Mouse (Mus musculus): ENCODE measurements around the gene Dbndd1. TPM values are rescaled to one million over a fixed set of nuclear protein-coding genes. Genes with fewer than 3 reads are reported as not detected.
A peak's percentile ranks its signal among the peaks of the same experiment; 100 is the strongest.

The Dbndd1 gene
- polyA plus RNA-seq, 1 experiment from 2014 or later: 97.2 TPM

DNA sequence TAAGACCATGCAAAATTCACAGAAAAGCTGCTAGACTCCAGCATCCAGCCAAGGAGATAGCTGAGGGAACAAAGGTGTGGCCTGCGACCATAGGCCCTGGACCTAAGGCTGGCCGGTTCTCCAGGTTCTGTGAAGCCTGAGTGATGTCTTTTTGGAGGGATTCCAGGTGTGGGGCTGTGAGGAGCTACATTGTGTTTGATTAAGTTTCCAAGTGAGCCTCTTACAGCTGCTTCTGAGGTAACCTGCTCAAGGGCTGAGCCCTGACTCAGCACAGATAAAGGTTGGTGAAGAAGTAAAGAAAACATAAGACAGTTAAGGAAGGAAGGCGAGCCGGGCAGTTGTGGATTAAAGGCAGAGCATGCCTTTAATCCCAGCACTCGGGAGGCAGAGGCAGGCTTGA, 13.1 kb downstream of the Dbndd1 start:
- Histone ChIP-seq H3K9me3 (ENCODE audit: control insufficient read depth, low read length) (no peaks in the 10 kb centered on the region), H3K4me3 (replicated peaks; ENCODE audit: low read length) (no peak overlapping the region), H3K4me1 (replicated peaks; ENCODE audit: control insufficient read depth, insufficient read depth, low read length) (no peaks in the 10 kb centered on the region), H3K9ac (replicated peaks; ENCODE audit: low read depth, low read length) (no peak overlapping the region), H3K27ac (ENCODE audit: low read length) (no peak overlapping the region), H3K27me3 (replicated peaks; ENCODE audit: control insufficient read depth, insufficient read depth, low read length) (no peaks in the 10 kb centered on the region), H3K36me3 (ENCODE audit: control insufficient read depth, insufficient read depth) (peaks cover 48% of the 10 kb centered on the region), H3K4me2 (ENCODE audit: low read length) (no peak overlapping the region)
- 95% methylated on average over 5 of the region's 5 CpGs for WGBS
- ATAC-seq: no peak

- Histone ChIP-seq H3K9me3 (ENCODE audit: control insufficient read depth, low read length) (no peaks in the 10 kb centered on the region), H3K9ac (replicated peaks; ENCODE audit: low read depth, low read length) (no peak overlapping the region), H3K4me3 (replicated peaks; ENCODE audit: low read length) (no peak overlapping the region), H3K27me3 (replicated peaks; ENCODE audit: control insufficient read depth, insufficient read depth, low read length) (no peaks in the 10 kb centered on the region), H3K27ac (ENCODE audit: low read length) (no peak overlapping the region), H3K36me3 (ENCODE audit: control insufficient read depth, insufficient read depth) (peaks cover 54% of the 10 kb centered on the region), H3K4me2 (ENCODE audit: low read length) (no peak overlapping the region), H3K4me1 (replicated peaks; ENCODE audit: control insufficient read depth, insufficient read depth, low read length) (no peaks in the 10 kb centered on the region)
- ATAC-seq: no peak
- 94% methylated on average over 11 of the region's 11 CpGs for WGBS
Observed at GRCm38 (mm10) chr8:123499556-123499955, 15.7 kb downstream of the Dbndd1 start.

DNA sequence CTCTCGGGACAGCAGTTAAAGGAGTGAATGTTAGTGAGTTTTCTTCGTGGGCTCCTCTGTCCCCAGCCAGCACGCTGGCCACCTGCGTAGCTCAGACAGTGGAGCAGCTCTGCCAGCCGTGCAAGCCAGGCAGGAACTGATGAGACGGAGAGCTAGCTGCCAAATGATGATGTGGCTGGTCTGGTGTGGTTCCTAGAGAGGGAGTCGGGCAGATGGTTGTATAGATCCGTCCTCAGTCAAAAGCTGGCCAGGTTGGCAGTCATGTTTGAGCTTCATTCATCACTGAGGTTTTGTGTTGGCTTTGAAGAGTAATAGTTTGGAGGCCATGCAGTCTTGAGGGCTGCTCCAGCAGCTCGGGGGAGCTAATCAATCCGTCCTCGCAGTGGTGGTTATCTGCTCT, 16.3 kb downstream of the Dbndd1 start:
- no peak overlapping the region for H3K4me2 ChIP-seq (ENCODE audit: low read length)
- no peak overlapping the region for H3K4me3 ChIP-seq (replicated peaks; ENCODE audit: low read length)
- peaks cover 57% of the 10 kb centered on the region for H3K36me3 ChIP-seq (ENCODE audit: control insufficient read depth, insufficient read depth)
- H3K9me3 ChIP-seq (ENCODE audit: control insufficient read depth, low read length): no peaks in the 10 kb centered on the region
- ATAC-seq: peak; percentile 43; the same call in 1 of the 2 replicates
- H3K4me1 ChIP-seq (replicated peaks; ENCODE audit: control insufficient read depth, insufficient read depth, low read length): no peaks in the 10 kb centered on the region
- H3K27ac ChIP-seq (ENCODE audit: low read length): no peak overlapping the region
- H3K27me3 ChIP-seq (replicated peaks; ENCODE audit: control insufficient read depth, insufficient read depth, low read length): no peaks in the 10 kb centered on the region
- no peak overlapping the region for H3K9ac ChIP-seq (replicated peaks; ENCODE audit: low read depth, low read length)
- WGBS: 78% methylated on average over 11 of the region's 11 CpGs

- 87% methylated on average over 4 of the region's 4 CpGs for WGBS
- H3K4me3 ChIP-seq (replicated peaks; ENCODE audit: low read length): no peak overlapping the region
- no peaks in the 10 kb centered on the region for H3K27me3 ChIP-seq (replicated peaks; ENCODE audit: control insufficient read depth, insufficient read depth, low read length)
- H3K9ac ChIP-seq (replicated peaks; ENCODE audit: low read depth, low read length): no peak overlapping the region
- H3K4me2 ChIP-seq (ENCODE audit: low read length): no peak overlapping the region
- H3K4me1 ChIP-seq (replicated peaks; ENCODE audit: control insufficient read depth, insufficient read depth, low read length): no peaks in the 10 kb centered on the region
- H3K36me3 ChIP-seq (ENCODE audit: control insufficient read depth, insufficient read depth): peaks cover 54% of the 10 kb centered on the region
- no peak overlapping the region for H3K27ac ChIP-seq (ENCODE audit: low read length)
- no peak for ATAC-seq
- no peaks in the 10 kb centered on the region for H3K9me3 ChIP-seq (ENCODE audit: control insufficient read depth, low read length)
Observed at GRCm38 (mm10) chr8:123497699-123498098, 17.6 kb downstream of the Dbndd1 start.

DNA sequence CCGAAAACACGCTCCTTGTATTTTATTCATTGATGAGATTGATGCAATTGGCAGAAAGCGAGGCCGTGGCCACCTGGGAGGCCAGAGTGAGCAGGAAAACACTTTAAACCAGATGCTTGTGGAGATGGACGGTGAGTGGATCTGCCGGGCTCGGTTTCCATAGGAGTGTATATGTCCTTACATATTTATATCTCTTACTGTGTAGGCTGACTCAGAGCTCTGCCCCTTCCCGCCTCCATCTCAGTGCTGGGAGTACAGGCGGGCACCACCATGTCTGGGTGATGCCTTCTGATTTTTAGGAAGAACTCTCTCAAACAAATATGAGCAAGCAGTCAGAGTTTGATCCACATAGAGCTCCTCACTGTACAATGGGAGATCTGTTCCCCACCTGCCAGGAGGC, 22.4 kb downstream of the Dbndd1 start:
- 97% methylated on average over 9 of the region's 9 CpGs for WGBS
- Histone ChIP-seq H3K9ac (replicated peaks; ENCODE audit: low read depth, low read length) (no peak overlapping the region), H3K4me2 (ENCODE audit: low read length) (no peak overlapping the region), H3K9me3 (ENCODE audit: control insufficient read depth, low read length) (no peaks in the 10 kb centered on the region), H3K4me1 (replicated peaks; ENCODE audit: control insufficient read depth, insufficient read depth, low read length) (no peaks in the 10 kb centered on the region), H3K27ac (ENCODE audit: low read length) (no peak overlapping the region), H3K27me3 (replicated peaks; ENCODE audit: control insufficient read depth, insufficient read depth, low read length) (no peaks in the 10 kb centered on the region), H3K36me3 (ENCODE audit: control insufficient read depth, insufficient read depth) (peaks cover 64% of the 10 kb centered on the region), H3K4me3 (replicated peaks; ENCODE audit: low read length) (no peak overlapping the region)
- ATAC-seq: no peak

DNA sequence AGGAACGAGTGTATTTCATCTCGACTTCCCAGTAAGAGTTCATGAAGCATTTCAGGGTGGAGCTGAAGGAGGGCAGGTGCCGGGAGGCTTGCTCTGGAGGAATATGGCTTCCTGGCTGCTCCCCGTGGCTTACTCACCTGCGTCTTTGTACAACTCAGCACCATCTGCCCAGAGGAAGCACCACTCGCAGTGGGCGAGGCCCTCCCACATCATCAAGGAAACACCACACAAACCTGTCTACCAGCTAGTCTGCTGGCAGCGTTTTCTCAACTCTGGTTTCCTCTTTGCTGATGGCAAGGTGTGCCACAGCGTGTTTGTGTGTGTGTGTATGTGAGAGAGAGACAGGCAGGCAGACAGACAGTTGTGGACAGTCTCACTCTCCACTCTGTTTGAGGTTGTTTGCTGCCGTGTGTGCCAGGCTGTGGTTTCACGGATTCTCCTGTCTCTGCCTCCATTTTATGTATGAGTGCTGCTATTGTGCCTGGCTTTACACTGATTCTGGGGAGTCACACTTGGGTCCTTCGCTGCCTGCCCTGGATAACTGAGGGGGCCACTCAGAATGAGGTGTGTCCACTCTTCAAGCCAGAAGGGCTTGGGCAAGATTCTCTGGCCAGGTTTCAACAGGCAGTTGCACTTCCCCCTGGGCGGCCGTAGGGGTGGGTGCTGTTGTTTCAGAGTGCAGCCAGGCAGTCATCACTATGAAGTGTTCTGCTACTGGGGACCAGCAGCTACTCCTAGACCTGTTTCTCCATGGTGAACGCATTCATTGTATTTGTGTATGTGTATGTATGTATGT, 23.8 kb downstream of the Dbndd1 start:
- no peak overlapping the region for H3K4me2 ChIP-seq (ENCODE audit: low read length)
- no peak overlapping the region for H3K4me3 ChIP-seq (replicated peaks; ENCODE audit: low read length)
- no peak overlapping the region for H3K9ac ChIP-seq (replicated peaks; ENCODE audit: low read depth, low read length)
- ATAC-seq: no peak
- WGBS: 94% methylated on average over 15 of the region's 15 CpGs
- no peaks in the 10 kb centered on the region for H3K27me3 ChIP-seq (replicated peaks; ENCODE audit: control insufficient read depth, insufficient read depth, low read length)
- H3K4me1 ChIP-seq (replicated peaks; ENCODE audit: control insufficient read depth, insufficient read depth, low read length): no peaks in the 10 kb centered on the region
- H3K27ac ChIP-seq (ENCODE audit: low read length): no peak overlapping the region
- H3K9me3 ChIP-seq (ENCODE audit: control insufficient read depth, low read length): no peaks in the 10 kb centered on the region
- H3K36me3 ChIP-seq (ENCODE audit: control insufficient read depth, insufficient read depth): peaks cover 67% of the 10 kb centered on the region

GRCm38 (mm10) chr8:123482627-123483026, 32.6 kb downstream of the Dbndd1 start:
- no peak overlapping the region for H3K4me3 ChIP-seq (replicated peaks; ENCODE audit: low read length)
- no peaks in the 10 kb centered on the region for H3K9me3 ChIP-seq (ENCODE audit: control insufficient read depth, low read length)
- H3K9ac ChIP-seq (replicated peaks; ENCODE audit: low read depth, low read length): no peak overlapping the region
- H3K36me3 ChIP-seq (ENCODE audit: control insufficient read depth, insufficient read depth): peaks cover 34% of the 10 kb centered on the region
- H3K27ac ChIP-seq (ENCODE audit: low read length): no peak overlapping the region
- WGBS: 80% methylated on average over 7 of the region's 7 CpGs
- H3K27me3 ChIP-seq (replicated peaks; ENCODE audit: control insufficient read depth, insufficient read depth, low read length): no peaks in the 10 kb centered on the region
- no peak overlapping the region for H3K4me2 ChIP-seq (ENCODE audit: low read length)
- no peak for ATAC-seq
- peaks cover 11% of the 10 kb centered on the region for H3K4me1 ChIP-seq (replicated peaks; ENCODE audit: control insufficient read depth, insufficient read depth, low read length)

DNA sequence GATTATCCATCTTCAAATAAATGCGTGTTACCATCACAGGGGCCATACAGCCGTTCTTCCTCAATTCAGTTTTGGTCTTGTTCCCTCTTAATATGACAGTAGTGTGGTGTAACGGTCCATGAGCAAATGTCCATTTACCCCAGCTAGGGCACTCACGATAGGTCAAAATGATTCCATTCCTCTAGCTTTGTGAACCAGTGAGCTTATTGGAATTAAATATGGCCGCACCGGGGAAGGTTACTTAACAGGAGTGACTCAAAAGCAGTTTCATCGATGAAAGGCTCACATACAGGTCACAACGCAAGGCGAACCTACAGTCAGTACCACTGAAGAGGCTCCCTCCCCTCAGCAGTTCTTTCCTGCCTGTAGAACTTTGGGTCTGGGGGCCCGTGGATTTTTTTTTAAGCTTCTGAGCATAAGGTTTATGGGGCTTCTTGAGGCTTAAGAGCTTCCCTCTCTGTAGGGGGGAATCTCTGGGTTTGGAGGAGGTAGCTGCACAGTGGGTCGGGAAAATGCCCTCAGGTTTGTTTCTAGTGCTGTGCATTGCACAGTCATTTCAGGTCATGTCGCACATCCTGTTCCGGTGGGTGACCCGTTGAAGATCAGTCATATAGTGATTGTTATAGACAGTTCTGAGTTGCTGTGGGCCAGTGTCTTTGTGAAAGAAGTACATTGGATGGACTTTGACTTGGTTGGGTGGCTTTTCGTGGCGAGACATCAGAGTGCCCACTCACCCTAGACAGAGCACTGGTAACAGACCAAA, 36.6 kb downstream of the Dbndd1 start:
- H3K27ac ChIP-seq (ENCODE audit: low read length): peak overlapping the region; percentile 95
- H3K4me2 ChIP-seq (ENCODE audit: low read length): peak overlapping the region; percentile 70
- peak overlapping the region; percentile 92 for H3K9ac ChIP-seq (replicated peaks; ENCODE audit: low read depth, low read length)
- no peak; the same call in 1 of the 2 replicates for ATAC-seq
- no peaks in the 10 kb centered on the region for H3K27me3 ChIP-seq (replicated peaks; ENCODE audit: control insufficient read depth, insufficient read depth, low read length)
- H3K4me3 ChIP-seq (replicated peaks; ENCODE audit: low read length): peak overlapping the region; percentile 92
- peaks cover 15% of the 10 kb centered on the region for H3K36me3 ChIP-seq (ENCODE audit: control insufficient read depth, insufficient read depth)
- no peaks in the 10 kb centered on the region for H3K9me3 ChIP-seq (ENCODE audit: control insufficient read depth, low read length)
- WGBS: 34% methylated on average over 16 of the region's 16 CpGs
- H3K4me1 ChIP-seq (replicated peaks; ENCODE audit: control insufficient read depth, insufficient read depth, low read length): peaks cover 16% of the 10 kb centered on the region

GRCm38 (mm10) chr8:123477737-123478258, 37.5 kb downstream of the Dbndd1 start, which contains the start of gene Afg3l1:
Gene Afg3l1 (plus strand): TSS chr8:123477903.
- H3K27ac ChIP-seq (ENCODE audit: low read length): peak within 1 kb of the TSS; percentile 95
- peak; percentile 89 for ATAC-seq
- under 1% methylated on average over 43 of the region's 58 CpGs for WGBS

More at GRCm38 (mm10) chr8:123477737-123478258, 37.5 kb downstream of the Dbndd1 start, which contains the start of gene Afg3l1:
- Histone ChIP-seq H3K36me3 (ENCODE audit: control insufficient read depth, insufficient read depth) (peaks cover 15% of the 10 kb centered on the region), H3K4me3 (replicated peaks; ENCODE audit: low read length) (peak within 1 kb of the TSS; percentile 92), H3K9ac (replicated peaks; ENCODE audit: low read depth, low read length) (peak within 1 kb of the TSS; percentile 92), H3K4me1 (replicated peaks; ENCODE audit: control insufficient read depth, insufficient read depth, low read length) (peaks cover 16% of the 10 kb centered on the region), H3K4me2 (ENCODE audit: low read length) (peak within 1 kb of the TSS; percentile 70), H3K9me3 (ENCODE audit: control insufficient read depth, low read length) (no peaks in the 10 kb centered on the region), H3K27me3 (replicated peaks; ENCODE audit: control insufficient read depth, insufficient read depth, low read length) (no peaks in the 10 kb centered on the region)
